In genomic region chr2:35385441-35385871, GRCm38 (mm10) we compare ENCODE assay signal across 20 mouse cellular contexts. TPM values are rescaled to one million over a fixed set of nuclear protein-coding genes. Genes with fewer than 3 reads are reported as not detected.
A peak's percentile ranks its signal among the peaks of the same experiment; 100 is the strongest.
DNase-seq lines count a peak whose midpoint lies in the region; ATAC-seq lines count a peak whose summit lies in the region.
"Had no signal": no experiment of that assay in that cellular context is flagged by ENCODE, and none has a peak within 500 bp of the region (broad histone marks: within the 10 kb centered on the region; RNA-seq: fewer than 3 reads in every experiment).

No protein-coding gene starts in this region.

- no peak; the same call in 1 of the 2 replicates for ATAC-seq in heart, embryonic 15.5 days (replicated peaks; ENCODE audit: insufficient number of reproducible peaks, insufficient read depth, low FRiP score, low read depth)
- ATAC-seq in hindbrain, embryonic 16.5 days = no peak
- ATAC-seq: forebrain, embryonic 16.5 days; intestine, postnatal 0 days had no signal

- peaks cover 10% of the 10 kb centered on the region for H3K4me1 ChIP-seq in heart, embryonic 15.5 days (replicated peaks)
- H3K4me1 ChIP-seq in hindbrain, embryonic 16.5 days (ENCODE audit: control insufficient read depth, insufficient read depth, low read depth, low read length) = no peaks in the 10 kb centered on the region

- H3K36me3 ChIP-seq in heart, embryonic 15.5 days = no peaks in the 10 kb centered on the region
- no peaks in the 10 kb centered on the region for H3K36me3 ChIP-seq in hindbrain, embryonic 16.5 days (ENCODE audit: control insufficient read depth, insufficient read depth, low read length)
- H3K36me3 ChIP-seq: G1E had no signal

- H3K27ac ChIP-seq in heart, embryonic 15.5 days = peak overlapping the region; percentile 75
- H3K27ac ChIP-seq in hindbrain, embryonic 16.5 days (ENCODE audit: low read depth, low read length) = no peak overlapping the region

- 41% methylated on average over 9 of the region's 9 CpGs for WGBS in heart, embryonic 15.5 days
- 76% methylated on average over 9 of the region's 9 CpGs for WGBS in hindbrain, embryonic 16.5 days

- peak overlapping the region; percentile 37 for H3K4me2 ChIP-seq in heart, embryonic 15.5 days
- H3K4me2 ChIP-seq in hindbrain, embryonic 16.5 days (ENCODE audit: low read length) = no peak overlapping the region
- H3K4me2 ChIP-seq: liver, embryonic 11.5 days had no signal

- H3K9ac ChIP-seq in heart, embryonic 15.5 days = no peak overlapping the region
- no peak overlapping the region for H3K9ac ChIP-seq in hindbrain, embryonic 16.5 days (ENCODE audit: low read depth, low read length)

- 0 out of 2 replicates have a peak, but pooled peaks cover 3% of the 10 kb centered on the region for H3K9me3 ChIP-seq in heart, embryonic 15.5 days (replicated peaks)
- H3K9me3 ChIP-seq in hindbrain, embryonic 16.5 days (ENCODE audit: control insufficient read depth, low read length) = peaks cover 4% of the 10 kb centered on the region

- H3K27me3 ChIP-seq in heart, embryonic 15.5 days = no peaks in the 10 kb centered on the region
- no peaks in the 10 kb centered on the region for H3K27me3 ChIP-seq in hindbrain, embryonic 16.5 days (replicated peaks; ENCODE audit: control insufficient read depth, insufficient read depth, low read length)

- DNase-seq in gastrocnemius, adult 18-20 months (ENCODE audit: low spot score) = peak; percentile 64
- DNase-seq in gastrocnemius, postnatal 10 days = no peak
- peak; percentile 22 to 24 for DNase-seq in cerebellum, adult 18-20 months
- peak; percentile 32 to 55 for DNase-seq in cerebellum, postnatal 14 days
- DNase-seq in right cerebral cortex, postnatal 14 days = no peak
- no peak for DNase-seq in right cerebral cortex, postnatal 4 days
- DNase-seq: kidney, postnatal 14 days; thymus, adult 2 months had no signal

- no peak overlapping the region for H3K4me3 ChIP-seq in heart, embryonic 15.5 days
- no peak overlapping the region for H3K4me3 ChIP-seq in hindbrain, embryonic 16.5 days (ENCODE audit: low read length)

RNA-seq across cellular contexts. Expression of gene 4930402F06Rik, which starts 11.5 kb away (rescaled TPM):
- total RNA-seq in gastrocnemius, adult 18-20 months (2021) = not detected
- total RNA-seq in gastrocnemius, postnatal 10 days (2021) = not detected
- polyA plus RNA-seq in heart, embryonic 15.5 days (2015; fragmentation: Nextera tagmentation; extraction: Ambion mirVana) = not detected in 2 replicates
- polyA plus RNA-seq in hindbrain, embryonic 16.5 days (2015; fragmentation: Nextera tagmentation; extraction: Ambion mirVana) = not detected in 2 replicates
- total RNA-seq: G1E; hematopoietic stem cell, adult 5-6 weeks; layer of hippocampus, postnatal 10 days; left cerebral cortex, postnatal 25 days; monocyte, adult 5-6 weeks; neutrophil, adult 5-6 weeks had no signal
- polyA plus RNA-seq: forebrain, embryonic 16.5 days; G1E; intestine, postnatal 0 days; liver, embryonic 11.5 days; lung, embryonic 16.5 days; thymus, adult 2 months had no signal

RNA-seq across cellular contexts. Expression of gene 4930568D16Rik, which starts 17.9 kb away (rescaled TPM):
- total RNA-seq in gastrocnemius, adult 18-20 months (2021) = not detected
- total RNA-seq in gastrocnemius, postnatal 10 days (2021) = not detected
- polyA plus RNA-seq in heart, embryonic 15.5 days (2015; fragmentation: Nextera tagmentation; extraction: Ambion mirVana) = not detected in 2 replicates
- polyA plus RNA-seq in hindbrain, embryonic 16.5 days (2015; fragmentation: Nextera tagmentation; extraction: Ambion mirVana) = not detected in 2 replicates
- total RNA-seq: hematopoietic stem cell, adult 5-6 weeks; layer of hippocampus, postnatal 10 days; left cerebral cortex, postnatal 25 days; monocyte, adult 5-6 weeks; neutrophil, adult 5-6 weeks had no signal
- polyA plus RNA-seq: forebrain, embryonic 16.5 days; G1E; intestine, postnatal 0 days; liver, embryonic 11.5 days; lung, embryonic 16.5 days; thymus, adult 2 months had no signal

RNA-seq across cellular contexts. Expression of gene Stom, which starts 48.7 kb away (rescaled TPM):
- 10 to 100 TPM; 33.3 to 33.7 TPM for total RNA-seq in gastrocnemius, adult 18-20 months (2021)
- total RNA-seq in gastrocnemius, postnatal 10 days (2021) = 10 to 100 TPM; 24.3 to 30.7 TPM
- polyA plus RNA-seq in heart, embryonic 15.5 days (2015; fragmentation: Nextera tagmentation; extraction: Ambion mirVana) = 52.2 and 65.6 TPM in 2 replicates
- polyA plus RNA-seq in hindbrain, embryonic 16.5 days (2015; fragmentation: Nextera tagmentation; extraction: Ambion mirVana) = 28.7 and 29.8 TPM in 2 replicates

Comparison
In these comparisons a context has a peak if more than half of its experiments do, and no peak if none do; other contexts are left out.
1. DNase-seq: peak in gastrocnemius, adult 18-20 months (single experiment), cerebellum, adult 18-20 months (2 of 2) and cerebellum, postnatal 14 days (2 of 2); none in gastrocnemius, postnatal 10 days (single experiment), right cerebral cortex, postnatal 14 days (single experiment) and right cerebral cortex, postnatal 4 days (single experiment).